Mouse (Mus musculus): ENCODE data around the gene Ccnt1. TPM values are rescaled to one million over a fixed set of nuclear protein-coding genes. Genes with fewer than 3 reads are reported as not detected.

The Ccnt1 gene
- polyA plus RNA-seq, 1 experiment from 2014 or later = 58.6 TPM

DNA sequence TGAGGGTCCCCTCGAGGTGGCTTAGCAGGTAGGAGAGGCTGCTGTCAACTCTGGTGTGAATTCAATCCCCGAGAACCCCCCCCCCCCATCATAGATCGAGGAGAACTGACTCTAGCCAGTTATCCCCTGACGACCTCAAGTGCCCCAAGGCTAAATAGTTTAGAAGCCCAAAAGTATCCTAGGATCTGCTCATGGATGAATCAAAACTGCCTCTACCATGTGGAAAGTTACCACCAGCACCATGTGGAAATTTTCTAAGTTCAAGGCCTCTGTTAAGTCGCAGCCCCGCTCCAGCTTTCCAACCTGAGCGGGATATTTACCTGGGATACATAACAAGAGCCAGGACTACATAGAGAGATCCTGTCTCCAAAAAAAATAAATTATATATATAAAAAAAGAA is 1.5 kb downstream of the Ccnt1 start:
- Histone ChIP-seq H3K27me3 (replicated peaks) (no peaks in the 10 kb centered on the region), H3K4me2 (peak overlapping the region; percentile 78), H3K9ac (replicated peaks) (peak overlapping the region; percentile 78; the same call in 1 of the 2 replicates), H3K9me3 (replicated peaks) (no peaks in the 10 kb centered on the region), H3K4me3 (replicated peaks) (peak overlapping the region; percentile 94), H3K4me1 (peaks cover 30% of the 10 kb centered on the region), H3K36me3 (no peaks in the 10 kb centered on the region), H3K27ac (replicated peaks) (no peak overlapping the region)
- ATAC-seq (ENCODE audit: low FRiP score) = no peak
- WGBS = 65% methylated on average over 7 of the region's 7 CpGs

DNA sequence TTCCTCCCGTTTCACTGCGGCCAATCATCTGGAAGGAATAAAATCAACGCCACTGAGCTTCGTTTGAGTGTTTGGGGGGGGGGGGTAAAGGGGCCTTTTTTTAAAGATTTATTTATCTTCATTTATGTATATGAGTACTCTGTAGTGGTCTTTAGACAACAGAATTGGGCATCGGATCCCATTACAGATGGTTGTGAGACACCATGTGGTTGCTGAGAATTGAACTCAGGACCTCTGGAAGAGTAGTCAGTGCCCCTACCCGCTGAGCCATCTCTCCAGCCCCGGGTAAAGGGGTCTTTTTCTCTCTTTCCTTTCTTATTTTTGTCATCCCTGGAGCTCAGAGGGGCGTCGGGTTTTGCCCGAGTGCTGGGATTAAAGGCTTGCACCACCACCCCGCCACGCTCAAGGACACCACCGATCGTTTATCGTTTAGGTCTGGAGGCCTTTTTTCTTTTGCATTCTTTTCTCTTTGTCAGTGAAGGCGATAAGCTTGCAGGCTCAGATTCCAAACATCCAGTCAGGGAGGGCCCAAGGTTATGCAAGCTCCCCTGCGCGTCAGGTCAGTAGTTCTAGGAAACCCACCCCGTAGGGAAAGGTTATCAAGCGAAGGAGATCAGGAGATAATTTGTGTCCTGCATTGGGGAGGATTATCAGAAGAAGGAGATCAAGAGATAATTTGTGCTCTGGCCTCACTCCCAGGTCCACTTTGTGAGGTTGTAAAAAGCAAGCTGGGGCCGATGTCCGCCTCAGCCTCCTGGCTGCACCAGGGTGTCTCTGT is 2.3 kb downstream of the Ccnt1 start:
- H3K27ac ChIP-seq (replicated peaks) = peak overlapping the region; percentile 96
- peak overlapping the region; percentile 94 for H3K4me3 ChIP-seq (replicated peaks)
- H3K36me3 ChIP-seq = 0 out of 2 replicates have a peak, but pooled peaks cover 2% of the 10 kb centered on the region
- peaks cover 33% of the 10 kb centered on the region for H3K4me1 ChIP-seq
- H3K4me2 ChIP-seq = peak overlapping the region; percentile 78
- 12% methylated on average over 22 of the region's 22 CpGs for WGBS
- ATAC-seq (ENCODE audit: low FRiP score) = 0 out of 2 replicates have a peak, but pooled peaks have one; percentile 33
- no peaks in the 10 kb centered on the region for H3K27me3 ChIP-seq (replicated peaks)
- no peaks in the 10 kb centered on the region for H3K9me3 ChIP-seq (replicated peaks)
- peak overlapping the region; percentile 78 for H3K9ac ChIP-seq (replicated peaks)

DNA sequence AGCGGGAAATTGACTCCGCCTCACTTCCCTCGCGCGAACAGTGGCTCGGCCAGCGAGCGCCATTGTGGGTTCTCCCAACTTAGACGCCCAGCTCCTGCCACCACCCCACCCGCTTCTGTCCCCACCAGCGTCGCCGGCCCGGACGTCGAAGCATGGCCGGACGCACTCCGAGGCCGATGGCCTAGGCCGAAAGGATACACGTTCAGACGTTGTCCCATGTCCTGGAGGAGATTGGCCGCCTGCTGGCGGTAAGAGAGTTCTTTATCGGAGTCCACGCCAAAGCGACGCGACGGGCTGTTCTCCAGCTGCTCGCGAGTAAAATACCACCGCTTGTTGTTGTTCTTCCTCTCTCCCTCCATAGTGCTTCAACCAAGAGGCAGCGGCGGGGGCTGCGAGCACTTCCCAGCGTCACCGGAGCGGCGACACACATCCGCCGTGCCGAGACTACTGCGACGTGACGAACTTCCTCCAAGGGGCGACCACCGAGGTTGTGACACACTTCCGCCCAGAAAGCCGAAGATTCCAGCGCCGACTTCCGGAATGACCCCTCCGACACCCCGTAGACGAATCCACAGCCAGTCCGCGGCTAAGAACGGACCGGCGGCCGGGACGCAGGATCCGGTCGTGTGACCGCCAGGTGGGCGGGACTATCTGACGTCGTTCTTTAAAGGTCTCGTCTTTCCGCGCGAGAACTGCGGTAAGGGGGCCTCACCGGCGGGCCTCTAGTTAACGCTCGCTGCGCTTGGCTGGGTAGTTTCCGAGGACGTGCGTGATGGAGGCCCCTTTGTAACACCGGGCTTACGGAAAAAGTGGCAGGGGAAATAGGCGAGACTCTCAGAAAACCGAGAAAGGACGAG is 3.2 kb downstream of the Ccnt1 start:
- Histone ChIP-seq H3K9me3 (replicated peaks) (no peaks in the 10 kb centered on the region), H3K36me3 (peaks cover 11% of the 10 kb centered on the region), H3K4me1 (peaks cover 37% of the 10 kb centered on the region), H3K27me3 (replicated peaks) (no peaks in the 10 kb centered on the region), H3K4me2 (peak overlapping the region; percentile 78), H3K27ac (replicated peaks) (peak overlapping the region; percentile 96), H3K4me3 (replicated peaks) (peak overlapping the region; percentile 94), H3K9ac (replicated peaks) (peak overlapping the region; percentile 89)
- WGBS = under 1% methylated on average over 88 of the region's 88 CpGs
- peak; percentile 96 for ATAC-seq (ENCODE audit: low FRiP score)

DNA sequence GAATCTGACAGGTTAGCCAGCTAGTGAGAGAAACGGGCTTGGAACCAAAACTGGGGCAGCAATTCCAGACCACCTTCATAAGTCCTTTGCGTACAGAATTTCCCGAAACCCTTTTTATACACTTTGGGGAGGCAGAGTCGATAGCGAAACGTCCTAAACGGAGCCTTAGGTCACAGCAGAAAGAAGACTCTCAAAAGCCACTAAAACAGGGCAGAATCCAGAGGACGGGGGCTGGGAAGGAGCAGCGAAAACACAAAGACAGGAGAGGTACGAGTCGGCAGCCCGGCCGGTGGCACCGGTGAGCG is 3.8 kb downstream of the Ccnt1 start:
- no peak for ATAC-seq (ENCODE audit: low FRiP score)
- peak overlapping the region; percentile 94 for H3K4me3 ChIP-seq (replicated peaks)
- peak overlapping the region; percentile 61 for H3K4me2 ChIP-seq
- peak overlapping the region; percentile 89 for H3K9ac ChIP-seq (replicated peaks)
- H3K36me3 ChIP-seq = peaks cover 11% of the 10 kb centered on the region
- H3K27ac ChIP-seq (replicated peaks) = peak overlapping the region; percentile 95
- H3K9me3 ChIP-seq (replicated peaks) = no peaks in the 10 kb centered on the region
- H3K4me1 ChIP-seq = peaks cover 38% of the 10 kb centered on the region
- no peaks in the 10 kb centered on the region for H3K27me3 ChIP-seq (replicated peaks)
- under 1% methylated on average over 15 of the region's 15 CpGs for WGBS

DNA sequence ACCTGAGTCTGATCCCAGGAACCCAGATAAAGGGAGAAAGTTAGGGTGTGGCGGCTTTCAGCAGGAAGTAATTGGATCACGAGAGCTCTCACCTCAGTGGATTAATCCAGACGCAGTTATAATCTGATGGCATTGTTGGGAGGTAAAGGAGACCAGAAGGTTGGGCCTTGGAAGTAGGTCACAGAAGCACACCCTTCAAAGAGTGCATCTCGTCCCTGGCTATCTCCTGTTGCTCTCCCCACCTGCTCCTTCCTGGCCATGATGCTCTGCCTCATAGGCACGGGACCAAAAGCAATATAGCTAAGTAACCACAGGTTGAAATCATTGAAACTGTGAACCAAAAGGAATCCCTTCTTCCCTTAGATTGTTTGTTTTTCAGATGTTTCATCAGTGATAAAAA is 13.5 kb downstream of the Ccnt1 start:
- H3K36me3 ChIP-seq = peaks cover 50% of the 10 kb centered on the region
- no peak overlapping the region for H3K9ac ChIP-seq (replicated peaks)
- no peak for ATAC-seq (ENCODE audit: low FRiP score)
- no peaks in the 10 kb centered on the region for H3K27me3 ChIP-seq (replicated peaks)
- WGBS = 93% methylated on average over 5 of the region's 5 CpGs
- H3K4me1 ChIP-seq = 0 out of 2 replicates have a peak, but pooled peaks cover 2% of the 10 kb centered on the region
- H3K4me2 ChIP-seq = no peak overlapping the region
- H3K9me3 ChIP-seq (replicated peaks) = no peaks in the 10 kb centered on the region
- H3K27ac ChIP-seq (replicated peaks) = no peak overlapping the region
- H3K4me3 ChIP-seq (replicated peaks) = no peak overlapping the region

DNA sequence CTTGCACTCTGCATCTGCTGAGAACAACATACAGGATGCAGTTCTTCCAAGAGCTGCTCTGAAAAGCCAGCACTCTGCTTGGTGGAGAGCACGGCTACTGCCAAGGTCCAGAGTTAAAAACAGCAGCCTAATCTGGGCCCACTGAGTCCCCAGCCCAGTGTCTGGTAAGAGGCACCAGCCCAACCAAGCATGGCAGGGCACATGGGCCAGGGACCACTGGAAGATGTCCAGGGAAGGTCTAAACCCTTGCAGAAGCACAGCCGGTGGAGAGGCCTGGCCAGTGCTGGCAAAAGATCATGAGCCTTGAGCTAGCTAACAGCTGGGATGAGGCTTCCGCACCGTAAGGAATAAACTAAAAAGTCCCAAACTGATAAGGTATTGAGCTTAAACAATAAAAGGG is 14.8 kb downstream of the Ccnt1 start:
- ATAC-seq (ENCODE audit: low FRiP score) = no peak
- no peaks in the 10 kb centered on the region for H3K27me3 ChIP-seq (replicated peaks)
- H3K4me1 ChIP-seq = no peaks in the 10 kb centered on the region
- H3K4me3 ChIP-seq (replicated peaks) = no peak overlapping the region
- no peak overlapping the region for H3K4me2 ChIP-seq
- H3K27ac ChIP-seq (replicated peaks) = no peak overlapping the region
- H3K9ac ChIP-seq (replicated peaks) = no peak overlapping the region
- H3K9me3 ChIP-seq (replicated peaks) = no peaks in the 10 kb centered on the region
- 94% methylated on average over 4 of the region's 4 CpGs for WGBS
- H3K36me3 ChIP-seq = peaks cover 62% of the 10 kb centered on the region

DNA sequence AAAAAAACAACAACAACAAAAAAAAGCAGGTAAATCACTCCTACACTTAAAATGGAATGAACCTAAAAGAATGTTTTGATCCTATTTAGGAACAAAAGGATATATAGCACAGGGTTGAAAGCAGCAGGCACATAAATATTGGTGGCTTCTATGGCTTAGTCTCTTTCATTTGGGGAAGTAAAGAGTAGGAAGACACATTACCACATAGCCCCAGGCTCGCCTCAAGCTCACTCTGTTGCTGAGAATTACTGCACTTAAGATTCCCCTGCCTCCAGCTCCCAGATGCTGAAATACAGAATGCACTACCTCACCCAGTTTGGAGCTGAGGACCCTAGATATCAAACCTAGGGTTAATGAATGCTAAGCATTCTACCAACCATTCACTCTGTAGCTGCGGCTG is 18.0 kb downstream of the Ccnt1 start:
- WGBS = 87% methylated on average over 2 of the region's 2 CpGs
- Histone ChIP-seq H3K27ac (replicated peaks) (no peak overlapping the region), H3K36me3 (peaks cover 61% of the 10 kb centered on the region), H3K4me1 (no peaks in the 10 kb centered on the region), H3K4me3 (replicated peaks) (no peak overlapping the region), H3K9ac (replicated peaks) (no peak overlapping the region), H3K9me3 (replicated peaks) (no peaks in the 10 kb centered on the region), H3K4me2 (no peak overlapping the region), H3K27me3 (replicated peaks) (no peaks in the 10 kb centered on the region)
- ATAC-seq (ENCODE audit: low FRiP score) = no peak

DNA sequence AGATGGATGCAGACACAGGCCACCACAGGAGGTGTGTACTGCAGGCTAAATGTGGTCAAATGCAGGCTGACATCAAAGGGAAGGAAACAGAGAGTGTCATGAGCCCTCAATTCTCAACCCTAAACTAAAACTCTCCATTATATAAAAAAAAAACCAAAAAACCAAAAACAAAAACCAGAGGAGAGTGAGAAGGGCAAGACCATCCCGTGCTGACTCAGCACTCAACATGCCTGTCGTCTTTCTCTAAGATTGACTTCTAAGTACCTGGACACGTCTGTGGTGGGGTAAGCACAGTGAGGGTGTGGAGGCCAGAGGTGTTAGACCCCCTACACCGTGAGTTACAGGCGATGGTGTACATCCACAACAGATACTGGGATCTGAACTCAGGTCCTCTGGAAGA is 23.9 kb downstream of the Ccnt1 start:
- H3K36me3 ChIP-seq = peaks cover 83% of the 10 kb centered on the region
- no peak overlapping the region for H3K27ac ChIP-seq (replicated peaks)
- no peaks in the 10 kb centered on the region for H3K9me3 ChIP-seq (replicated peaks)
- H3K4me3 ChIP-seq (replicated peaks) = no peak overlapping the region
- H3K4me2 ChIP-seq = no peak overlapping the region
- no peak for ATAC-seq (ENCODE audit: low FRiP score)
- H3K27me3 ChIP-seq (replicated peaks) = no peaks in the 10 kb centered on the region
- no peak overlapping the region for H3K9ac ChIP-seq (replicated peaks)
- 95% methylated on average over 5 of the region's 5 CpGs for WGBS
- no peaks in the 10 kb centered on the region for H3K4me1 ChIP-seq

DNA sequence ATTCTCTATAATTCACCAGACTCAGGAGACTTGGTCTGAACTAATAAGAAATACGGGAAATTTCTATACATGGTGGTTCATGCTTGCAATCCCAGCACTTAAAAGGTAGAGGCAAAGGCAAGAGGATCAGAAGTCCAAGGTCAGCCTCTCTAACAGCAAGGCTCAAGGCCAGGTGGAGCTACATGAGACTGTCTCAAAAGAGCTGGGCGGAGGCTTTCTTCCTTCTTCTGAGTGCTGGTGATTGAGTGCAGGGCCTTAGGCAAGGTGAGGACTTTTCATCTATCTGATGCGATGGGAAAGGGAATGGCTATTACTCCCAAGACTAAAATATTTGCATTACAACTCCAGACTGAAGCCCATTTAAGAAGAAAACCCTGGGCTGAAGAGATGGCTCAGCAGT is 25.6 kb downstream of the Ccnt1 start:
- WGBS = 98% methylated on average over 3 of the region's 3 CpGs

DNA sequence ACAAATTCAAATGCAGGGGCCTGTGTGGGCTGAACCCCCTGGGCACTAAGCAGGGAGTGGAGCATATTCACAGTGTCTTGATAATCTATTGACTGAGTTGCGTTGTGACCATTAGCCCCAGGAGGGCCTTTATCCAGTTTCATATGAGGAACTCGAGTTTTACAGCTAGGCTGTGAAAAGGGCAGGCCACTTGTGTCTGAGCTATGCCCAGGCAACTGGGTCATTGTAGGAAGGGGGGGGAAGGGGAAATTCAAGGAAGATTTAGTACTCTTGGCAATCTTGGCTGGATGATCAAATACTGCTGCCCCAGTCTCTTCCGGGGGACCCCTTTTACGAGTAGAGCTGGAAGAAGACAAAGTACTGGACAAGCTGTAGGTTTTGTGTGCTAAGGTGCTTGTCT is 27.4 kb downstream of the Ccnt1 start:
- Histone ChIP-seq H3K36me3 (peaks cover 66% of the 10 kb centered on the region), H3K27me3 (replicated peaks) (no peaks in the 10 kb centered on the region), H3K4me3 (replicated peaks) (no peak overlapping the region), H3K9me3 (replicated peaks) (no peaks in the 10 kb centered on the region), H3K27ac (replicated peaks) (no peak overlapping the region), H3K4me1 (no peaks in the 10 kb centered on the region), H3K9ac (replicated peaks) (no peak overlapping the region), H3K4me2 (no peak overlapping the region)
- no peak; the same call in 1 of the 2 replicates for ATAC-seq (ENCODE audit: low FRiP score)
- 49% methylated on average over 4 of the region's 4 CpGs for WGBS

More for the DNA sequence above, 25.6 kb downstream of the Ccnt1 start:
- Histone ChIP-seq H3K4me2 (no peak overlapping the region), H3K4me1 (no peaks in the 10 kb centered on the region), H3K36me3 (peaks cover 74% of the 10 kb centered on the region), H3K4me3 (replicated peaks) (no peak overlapping the region), H3K9ac (replicated peaks) (no peak overlapping the region), H3K27me3 (replicated peaks) (no peaks in the 10 kb centered on the region), H3K27ac (replicated peaks) (no peak overlapping the region), H3K9me3 (replicated peaks) (no peaks in the 10 kb centered on the region)
- no peak for ATAC-seq (ENCODE audit: low FRiP score)

DNA sequence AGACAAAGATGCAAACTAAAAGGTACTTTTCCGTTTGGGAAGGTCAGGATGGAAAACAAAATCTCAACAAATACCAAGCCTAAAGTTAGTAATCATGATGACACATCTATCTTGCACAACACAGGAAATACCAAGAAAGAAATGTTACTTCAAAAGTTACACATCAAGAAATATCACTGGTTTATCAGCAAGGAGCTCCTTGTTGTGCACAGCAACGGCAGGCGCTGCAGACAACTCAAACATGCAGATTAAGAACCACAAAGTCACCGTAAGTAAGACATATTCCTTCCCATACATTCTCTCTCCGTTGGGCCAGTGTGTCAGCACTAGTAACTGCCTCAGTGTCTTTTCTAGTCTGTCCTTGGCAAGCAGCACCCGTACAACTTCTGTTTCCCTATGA is 29.7 kb downstream of the Ccnt1 start:
- Histone ChIP-seq H3K4me1 (no peaks in the 10 kb centered on the region), H3K4me3 (replicated peaks) (no peak overlapping the region), H3K9ac (replicated peaks) (no peak overlapping the region), H3K36me3 (peaks cover 52% of the 10 kb centered on the region), H3K4me2 (no peak overlapping the region), H3K9me3 (replicated peaks) (no peaks in the 10 kb centered on the region), H3K27ac (replicated peaks) (no peak overlapping the region), H3K27me3 (replicated peaks) (no peaks in the 10 kb centered on the region)
- WGBS = 85% methylated on average over 6 of the region's 6 CpGs
- ATAC-seq (ENCODE audit: low FRiP score) = no peak

DNA sequence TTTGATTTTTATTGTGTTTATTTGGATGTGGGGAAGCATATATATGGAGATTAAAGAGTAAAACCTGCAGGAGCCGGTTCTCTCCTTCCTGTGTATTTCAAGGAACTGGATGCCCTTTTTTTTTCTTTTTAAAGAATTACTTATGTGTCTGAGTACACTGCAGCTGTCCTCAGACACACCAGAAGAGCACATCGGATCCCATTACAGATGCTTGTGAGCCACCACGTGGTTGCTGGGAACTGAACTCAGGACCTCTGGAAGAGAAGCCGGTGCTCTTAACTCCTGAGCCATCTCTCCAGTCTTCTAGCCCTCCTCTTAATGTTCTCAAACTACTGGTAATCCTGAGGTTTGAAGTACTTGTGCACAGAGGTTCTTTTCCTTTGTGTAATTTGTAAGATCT is 32.8 kb downstream of the Ccnt1 start:
- Histone ChIP-seq H3K9ac (replicated peaks) (no peak overlapping the region), H3K9me3 (replicated peaks) (no peaks in the 10 kb centered on the region), H3K4me1 (peaks cover 2% of the 10 kb centered on the region), H3K4me3 (replicated peaks) (no peak overlapping the region), H3K4me2 (no peak overlapping the region), H3K36me3 (peaks cover 21% of the 10 kb centered on the region), H3K27me3 (replicated peaks) (no peaks in the 10 kb centered on the region), H3K27ac (replicated peaks) (no peak overlapping the region)
- 76% methylated on average over 4 of the region's 4 CpGs for WGBS
- no peak for ATAC-seq (ENCODE audit: low FRiP score)

Data from neural tube, embryonic 15.5 days (tissue).